Mouse (Mus musculus): ENCODE measurements around the gene Cfap126.
"Not testable (repeated sequence)": the region's sequence is repeated elsewhere in the genome, so short reads cannot be mapped to it uniquely, and the experiment has no call there.

- not testable (repeated sequence) for TF ChIP-seq CTCF (IDR thresholded peaks at IDR 0.05; ENCODE audit: borderline replicate concordance, insufficient read depth, low read length); POLR2A (IDR thresholded peaks at IDR 0.05; ENCODE audit: low read depth, low read length)
These were observed 36.5 kb upstream of the Cfap126 start for GRCm38 (mm10) chr1:171077192-171077591.
